Mouse (Mus musculus) neural tube, embryonic 11.5 days (tissue): ENCODE results near the gene Taf6l. TPM values are rescaled to one million over a fixed set of nuclear protein-coding genes. Genes with fewer than 3 reads are reported as not detected.
"Not testable (repeated sequence)": the region's sequence is repeated elsewhere in the genome, so short reads cannot be mapped to it uniquely, and the experiment has no call there.

ENCODE experiments used
- ATAC-seq: fragments of 200-750 bp; cut with Nextera tagmentation; 2 replicates; pipeline ENCODE4 v1.8.0; 2017; ENCODE audit warnings: moderate number of reproducible peaks, mild to moderate bottlenecking, moderate TSS enrichment, moderate library complexity; ENCODE audit not compliant: insufficient read depth, low FRiP score, low TSS enrichment
- DNase-seq: peaks from one replicate; pipeline ENCODE4 v3.0.0-alpha.2; 2015; ENCODE audit warnings: low spot score
- H3K27ac ChIP-seq: fragments of 300-500 bp; sonication (generic); 2 replicates; pipeline ENCODE4 v1.5.1; 2014; ENCODE audit warnings: low read depth, mild to moderate bottlenecking, low read length
- H3K27me3 ChIP-seq: fragments of 300-500 bp; sonication (generic); 2 replicates; pipeline ENCODE4 v1.6.1; 2014; ENCODE audit warnings: mild to moderate bottlenecking, low read length, mixed read lengths; ENCODE audit not compliant: control insufficient read depth, insufficient read depth
- H3K36me3 ChIP-seq: fragments of 300-500 bp; sonication (generic); 2 replicates; pipeline ENCODE4 v1.6.1; 2014; ENCODE audit warnings: mild to moderate bottlenecking, low read length, moderate library complexity, mixed read lengths; ENCODE audit not compliant: control insufficient read depth, insufficient read depth
- H3K4me1 ChIP-seq: fragments of 300-500 bp; sonication (generic); 2 replicates; pipeline ENCODE4 v1.6.1; 2014; ENCODE audit warnings: low read length, mixed read lengths; ENCODE audit not compliant: control insufficient read depth, insufficient read depth
- H3K4me2 ChIP-seq: fragments of 300-500 bp; sonication (generic); 2 replicates; pipeline ENCODE4 v1.6.1; 2014; ENCODE audit warnings: low read depth, mild to moderate bottlenecking, moderate library complexity
- H3K4me3 ChIP-seq: fragments of 300-500 bp; sonication (generic); 2 replicates; pipeline ENCODE4 v1.5.1; 2014; ENCODE audit warnings: low read depth, low read length
- H3K9ac ChIP-seq: fragments of 300-500 bp; sonication (generic); 2 replicates; pipeline ENCODE4 v1.6.1; 2014; ENCODE audit warnings: mild to moderate bottlenecking, low read length
- H3K9me3 ChIP-seq: fragments of 300-500 bp; sonication (generic); 2 replicates; pipeline ENCODE4 v1.6.1; 2016; ENCODE audit warnings: low read length; ENCODE audit not compliant: control insufficient read depth
- WGBS: fragments of 180-500 bp; shearing (Covaris S2); extraction: QIAGEN DNeasy Blood & Tissue Kit; methylation state at CpG from one replicate; pipeline ENCODE4 v1.1.7; 2014; 5-methylcytosine and 5-hydroxymethylcytosine counted together
- polyA plus RNA-seq: library from polyadenylated mRNA; unstranded; fragments of >200 nt; fragmentation: Nextera tagmentation; extraction: Ambion mirVana; gene quantifications from 2 replicates; pipeline ENCODE4 v1.2.1, GENCODE M21; 2014

Taf6l gene
- polyA plus RNA-seq, 1 experiment from 2014 or later = 22.4 TPM

- Histone ChIP-seq H3K36me3 (no peaks in the 10 kb centered on the region; the same call in 1 of the 2 replicates), H3K9me3 (no peaks in the 10 kb centered on the region), H3K4me1 (peaks cover 13% of the 10 kb centered on the region; the same call in 1 of the 2 replicates), H3K4me3 (no peak overlapping the region), H3K9ac (no peak overlapping the region), H3K27me3 (no peaks in the 10 kb centered on the region), H3K27ac (no peak overlapping the region), H3K4me2 (no peak overlapping the region)
- ATAC-seq = no peak
- WGBS = 89% methylated on average over 7 of the region's 7 CpGs
- no peak for DNase-seq
These were observed 47.3 kb downstream of the Taf6l start for GRCm38 (mm10) chr19:8738911-8739310.

GRCm38 (mm10) chr19:8736160-8736467, 50.1 kb downstream of the Taf6l start:
- WGBS = 3% methylated on average over 11 of the region's 11 CpGs
- Histone ChIP-seq H3K4me2 (peak overlapping the region; percentile 65), H3K27me3 (no peaks in the 10 kb centered on the region), H3K36me3 (no peaks in the 10 kb centered on the region; the same call in 1 of the 2 replicates), H3K9ac (peak overlapping the region; percentile 69), H3K4me1 (peaks cover 5% of the 10 kb centered on the region; the same call in 1 of the 2 replicates), H3K9me3 (no peaks in the 10 kb centered on the region), H3K4me3 (peak overlapping the region; percentile 86), H3K27ac (peak overlapping the region; percentile 17; the same call in 1 of the 2 replicates)
- ATAC-seq = peak; percentile 43; the same call in 1 of the 2 replicates
- no peak for DNase-seq

GRCm38 (mm10) chr19:8735389-8736159, 50.6 kb downstream of the Taf6l start, which contains the start of gene Wdr74:
TSS of gene Wdr74 (plus strand) at chr19:8735827.
- Histone ChIP-seq H3K9me3 (no peaks in the 10 kb centered on the region), H3K4me1 (peaks cover 5% of the 10 kb centered on the region; the same call in 1 of the 2 replicates), H3K4me2 (peak within 1 kb of the TSS; percentile 65), H3K4me3 (peak within 1 kb of the TSS; percentile 86), H3K9ac (peak within 1 kb of the TSS; percentile 69), H3K27ac (peak within 1 kb of the TSS; percentile 17; the same call in 1 of the 2 replicates), H3K36me3 (no peaks in the 10 kb centered on the region; the same call in 1 of the 2 replicates), H3K27me3 (no peaks in the 10 kb centered on the region)
- ATAC-seq = peak; percentile 91
- under 1% methylated on average over 32 of the region's 32 CpGs for WGBS
- DNase-seq = peak; percentile 95

DNA sequence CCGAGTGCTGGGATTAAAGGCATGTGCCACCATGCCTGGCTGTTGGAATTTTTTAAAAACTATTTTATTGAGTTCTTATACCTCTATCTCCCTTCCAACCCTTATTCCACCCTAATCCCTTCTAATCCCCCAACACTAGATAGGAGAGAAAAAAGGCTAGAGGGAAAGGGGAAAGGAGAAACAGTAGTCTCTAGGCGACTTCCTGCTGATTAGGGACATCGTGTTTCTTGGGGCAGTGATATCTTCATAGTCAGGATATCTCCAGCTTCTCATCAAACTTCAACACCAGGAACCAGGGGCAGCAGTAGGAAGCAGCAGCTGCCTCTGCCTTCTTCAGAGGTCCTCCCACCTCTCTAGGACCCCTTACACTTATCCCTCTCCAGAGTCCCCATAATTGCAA, 51.9 kb downstream of the Taf6l start:
- WGBS = 74% methylated on average over 3 of the region's 3 CpGs
- DNase-seq (no peak), ATAC-seq (no peak)
- Histone ChIP-seq H3K9me3 (no peaks in the 10 kb centered on the region), H3K4me2 (no peak overlapping the region), H3K36me3 (no peaks in the 10 kb centered on the region), H3K27me3 (no peaks in the 10 kb centered on the region), H3K27ac (no peak overlapping the region), H3K4me3 (no peak overlapping the region), H3K4me1 (0 out of 2 replicates have a peak, but pooled peaks cover 5% of the 10 kb centered on the region), H3K9ac (no peak overlapping the region)

DNA sequence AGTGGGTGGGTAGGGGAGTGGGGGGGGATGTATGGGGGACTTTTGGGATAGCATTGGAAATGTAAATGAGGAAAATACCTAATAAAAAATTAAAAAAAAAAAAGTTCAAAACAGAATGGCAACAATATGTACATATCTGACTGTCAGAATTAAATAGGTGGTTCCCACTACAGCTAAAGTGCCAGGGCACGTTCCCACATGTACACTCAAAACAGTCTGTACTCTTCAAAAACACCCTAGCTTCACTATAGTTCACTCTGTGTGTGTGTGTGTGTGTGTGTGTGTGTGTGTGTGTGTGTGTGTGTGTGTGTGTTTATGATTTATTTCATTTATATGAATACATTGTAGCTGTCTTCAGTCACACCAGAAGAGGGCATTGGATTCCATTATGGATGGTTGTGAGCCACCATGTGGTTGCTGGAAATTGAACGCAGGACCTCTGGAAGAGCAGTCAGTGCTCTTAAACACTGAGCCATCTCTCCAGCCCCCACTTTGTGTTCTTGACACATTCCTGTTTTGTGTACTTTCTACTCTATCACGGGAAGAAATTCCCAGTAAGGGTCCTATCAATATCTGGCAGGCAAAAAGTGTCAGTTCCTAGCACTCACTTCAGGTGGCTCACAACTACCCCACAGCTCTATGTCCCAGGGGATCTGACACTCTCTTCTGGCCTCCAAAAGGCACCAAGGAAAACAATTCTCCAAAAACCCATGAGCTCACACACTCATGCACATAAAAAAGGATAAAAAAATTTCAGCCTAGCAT, 57.7 kb downstream of the Taf6l start:
- not testable (repeated sequence) for H3K9ac ChIP-seq, DNase-seq

GRCm38 (mm10) chr19:8727495-8728114, 58.6 kb downstream of the Taf6l start:
- Histone ChIP-seq H3K4me2 (no peak overlapping the region), H3K9me3 (no peaks in the 10 kb centered on the region), H3K4me1 (peaks cover 12% of the 10 kb centered on the region), H3K27me3 (no peaks in the 10 kb centered on the region), H3K9ac (no peak overlapping the region), H3K27ac (0 out of 2 replicates have a peak overlapping the region, but pooled peaks have one; percentile 8), H3K36me3 (peaks cover 6% of the 10 kb centered on the region), H3K4me3 (no peak overlapping the region)
- DNase-seq (no peak), ATAC-seq (no peak)
- WGBS = 29% methylated on average over 5 of the region's 5 CpGs

More for the DNA sequence above, 57.7 kb downstream of the Taf6l start:
- WGBS = 53% methylated on average over 3 of the region's 3 CpGs
- H3K4me3 ChIP-seq, H3K27ac ChIP-seq, ATAC-seq, H3K9me3 ChIP-seq, H3K36me3 ChIP-seq, H3K27me3 ChIP-seq, H3K4me2 ChIP-seq: not testable (repeated sequence)
- peaks cover 12% of the 10 kb centered on the region for H3K4me1 ChIP-seq

- peaks cover 6% of the 10 kb centered on the region for H3K36me3 ChIP-seq
- no peaks in the 10 kb centered on the region for H3K27me3 ChIP-seq
- H3K4me2 ChIP-seq = no peak overlapping the region
- no peak overlapping the region for H3K27ac ChIP-seq
- H3K9ac ChIP-seq = no peak overlapping the region
- H3K9me3 ChIP-seq = no peaks in the 10 kb centered on the region
- WGBS = 13% methylated on average over 3 of the region's 3 CpGs
- H3K4me1 ChIP-seq = peaks cover 19% of the 10 kb centered on the region
- no peak for ATAC-seq
- DNase-seq = no peak
- no peak overlapping the region for H3K4me3 ChIP-seq
These were observed 59.4 kb downstream of the Taf6l start for GRCm38 (mm10) chr19:8726609-8727390.

- Histone ChIP-seq H3K4me2 (peak overlapping the region; percentile 82), H3K9me3 (no peaks in the 10 kb centered on the region), H3K4me3 (peak overlapping the region; percentile 88), H3K36me3 (peaks cover 6% of the 10 kb centered on the region), H3K9ac (peak overlapping the region; percentile 96), H3K4me1 (peaks cover 19% of the 10 kb centered on the region), H3K27me3 (no peaks in the 10 kb centered on the region), H3K27ac (no peak overlapping the region)
- 54% methylated on average over 4 of the region's 4 CpGs for WGBS
- DNase-seq (no peak), ATAC-seq (no peak)
These were observed 61.1 kb downstream of the Taf6l start for GRCm38 (mm10) chr19:8725081-8725613.
